Mouse (Mus musculus) C2C12 (cell line): ENCODE results near the gene Pou6f2. TPM values are rescaled to one million over a fixed set of nuclear protein-coding genes. Genes with fewer than 3 reads are reported as not detected.

Source experiments
- H3K27me3 ChIP-seq: one replicate; pipeline ENCODE4 v1.6.1; 2011; ENCODE audit not compliant: control insufficient read depth, insufficient read depth, insufficient read length
- H3K36me3 ChIP-seq: one replicate; pipeline ENCODE4 v1.6.1; 2011; ENCODE audit not compliant: control insufficient read depth, insufficient read depth
- H3K4me3 ChIP-seq: one replicate; pipeline ENCODE4 v1.5.1; 2011; ENCODE audit warnings: mild to moderate bottlenecking, control low read depth; ENCODE audit not compliant: poor library complexity, insufficient read depth, severe bottlenecking
- H3K79me2 ChIP-seq: one replicate; pipeline ENCODE4 v1.6.1; 2011; ENCODE audit not compliant: control insufficient read depth, insufficient read depth
- H3K79me3 ChIP-seq: one replicate; pipeline ENCODE4 v1.6.1; 2011; ENCODE audit warnings: low read depth, control low read depth
- H3ac ChIP-seq: one replicate; pipeline ENCODE3; 2011; ENCODE audit warnings: low read depth; ENCODE audit not compliant: control insufficient read depth, insufficient read length
- CEBPB ChIP-seq: IDR thresholded peaks from one replicate; pipeline ENCODE4 v1.6.1; 2011; ENCODE audit warnings: low read depth, mild to moderate bottlenecking, control low read depth, moderate library complexity
- CTCF ChIP-seq: IDR thresholded peaks from one replicate; pipeline ENCODE4 v1.5.1; 2011; ENCODE audit not compliant: control insufficient read depth, insufficient read depth, insufficient read length
- FOSL1 ChIP-seq: IDR thresholded peaks from one replicate; pipeline ENCODE4 v1.8.0; 2011; ENCODE audit warnings: mild to moderate bottlenecking, low read length; ENCODE audit not compliant: poor library complexity, insufficient read depth, severe bottlenecking
- MAX ChIP-seq: IDR thresholded peaks from one replicate; pipeline ENCODE4 v1.6.1; 2011; ENCODE audit warnings: mild to moderate bottlenecking, control low read depth
- MYOD1 ChIP-seq: IDR thresholded peaks from one replicate; pipeline ENCODE4 v1.6.1; 2011; ENCODE audit warnings: low read depth; ENCODE audit not compliant: control insufficient read depth, insufficient read length
- MYOG ChIP-seq: IDR thresholded peaks from one replicate; pipeline ENCODE4 v1.6.1; 2011; ENCODE audit not compliant: control insufficient read depth, insufficient read length; ENCODE audit errors: extremely low read depth
- USF1 ChIP-seq: IDR thresholded peaks from one replicate; pipeline ENCODE4 v1.6.1; 2011; ENCODE audit warnings: low read depth, mild to moderate bottlenecking, control low read depth, moderate library complexity
- polyA plus RNA-seq: library from polyadenylated mRNA; unstranded; fragments of >200 nt; fragmentation: generic; extraction: Trizol; gene quantifications from one replicate; pipeline ENCODE4 v1.2.1, GENCODE M21; 2012; ENCODE audit warnings: missing spikeins

The Pou6f2 gene
- polyA plus RNA-seq, 1 experiment, result not detected

GRCm38 (mm10) chr13:18211242-18211641 lies 186.2 kb downstream of the Pou6f2 start:
- H3K36me3 ChIP-seq, result no peaks in the 10 kb centered on the region
- no peak for TF ChIP-seq USF1
- no peak for TF ChIP-seq FOSL1
- no peak for TF ChIP-seq CEBPB
- no peak for TF ChIP-seq MYOG
- no peak overlapping the region for H3K4me3 ChIP-seq
- no peaks in the 10 kb centered on the region for H3K79me2 ChIP-seq
- no peaks in the 10 kb centered on the region for H3K27me3 ChIP-seq
- no peaks in the 10 kb centered on the region for H3K79me3 ChIP-seq
- no peak overlapping the region for H3ac ChIP-seq

- Histone ChIP-seq H3ac (no peak overlapping the region), H3K4me3 (no peak overlapping the region), H3K79me2 (no peaks in the 10 kb centered on the region), H3K27me3 (no peaks in the 10 kb centered on the region), H3K36me3 (no peaks in the 10 kb centered on the region), H3K79me3 (no peaks in the 10 kb centered on the region)
- no peak for TF ChIP-seq CEBPB
These were observed 192.8 kb downstream of the Pou6f2 start for GRCm38 (mm10) chr13:18204476-18205250.

GRCm38 (mm10) chr13:18174003-18174402 lies 223.5 kb downstream of the Pou6f2 start:
- Histone ChIP-seq H3K4me3 (no peak overlapping the region), H3ac (no peak overlapping the region), H3K36me3 (no peaks in the 10 kb centered on the region), H3K79me3 (no peaks in the 10 kb centered on the region), H3K27me3 (no peaks in the 10 kb centered on the region), H3K79me2 (no peaks in the 10 kb centered on the region)
- TF ChIP-seq CTCF (peak; percentile 51), MYOD1 (no peak)

- H3K4me3 ChIP-seq, result no peak overlapping the region
- H3K79me2 ChIP-seq, result no peaks in the 10 kb centered on the region
- H3K27me3 ChIP-seq, result no peaks in the 10 kb centered on the region
- no peak for TF ChIP-seq MAX
- no peak for TF ChIP-seq MYOD1
- TF ChIP-seq USF1, result no peak
- TF ChIP-seq CEBPB, result no peak
- TF ChIP-seq CTCF, result no peak
- no peak for TF ChIP-seq FOSL1
- TF ChIP-seq MYOG, result no peak
- H3ac ChIP-seq, result no peak overlapping the region
- no peaks in the 10 kb centered on the region for H3K36me3 ChIP-seq
- no peaks in the 10 kb centered on the region for H3K79me3 ChIP-seq
These were observed 224.5 kb downstream of the Pou6f2 start for GRCm38 (mm10) chr13:18173021-18173420.

GRCm38 (mm10) chr13:18172334-18172733 lies 225.2 kb downstream of the Pou6f2 start:
- no peaks in the 10 kb centered on the region for H3K79me2 ChIP-seq
- H3K27me3 ChIP-seq, result no peaks in the 10 kb centered on the region
- H3K36me3 ChIP-seq, result no peaks in the 10 kb centered on the region
- no peak overlapping the region for H3ac ChIP-seq
- no peaks in the 10 kb centered on the region for H3K79me3 ChIP-seq
- H3K4me3 ChIP-seq, result no peak overlapping the region
- TF ChIP-seq CEBPB (no peak), MYOG (no peak), CTCF (no peak), MAX (no peak), FOSL1 (no peak), MYOD1 (no peak), USF1 (no peak)

- Histone ChIP-seq H3K79me2 (no peaks in the 10 kb centered on the region), H3K79me3 (no peaks in the 10 kb centered on the region), H3K4me3 (no peak overlapping the region), H3ac (no peak overlapping the region), H3K27me3 (no peaks in the 10 kb centered on the region), H3K36me3 (no peaks in the 10 kb centered on the region)
- no peak for TF ChIP-seq CTCF
- TF ChIP-seq CEBPB, result no peak
- no peak for TF ChIP-seq MYOG
- TF ChIP-seq MAX, result no peak
- TF ChIP-seq MYOD1, result no peak
- TF ChIP-seq USF1, result no peak
These were observed 233.3 kb downstream of the Pou6f2 start for GRCm38 (mm10) chr13:18164182-18164581.

GRCm38 (mm10) chr13:18160566-18160965 lies 236.9 kb downstream of the Pou6f2 start:
- H3K36me3 ChIP-seq, result no peaks in the 10 kb centered on the region
- H3K27me3 ChIP-seq, result no peaks in the 10 kb centered on the region
- H3K4me3 ChIP-seq, result no peak overlapping the region
- TF ChIP-seq MYOD1 (peak; percentile 85), MYOG (no peak)
- H3K79me2 ChIP-seq, result no peaks in the 10 kb centered on the region
- no peaks in the 10 kb centered on the region for H3K79me3 ChIP-seq
- no peak overlapping the region for H3ac ChIP-seq
